Mouse (Mus musculus) heart, adult 18-20 months (tissue): ENCODE measurements around the gene Rasal1. TPM values are rescaled to one million over a fixed set of nuclear protein-coding genes. Genes with fewer than 3 reads are reported as not detected.

Experiments used
- DNase-seq, 2 experiments: peaks; one replicate each; pipeline ENCODE4 v3.0.0; 2021 to 2022; ENCODE audit warnings: mixed read lengths in 1 of 2
- total RNA-seq, 2 experiments: library from RNA; stranded (reverse); gene quantifications; 2 replicates each; pipeline ENCODE4 v1.2.3; 2021

Gene Rasal1
- total RNA-seq, 2 experiments from 2014 or later = 0.69 TPM; not detected in 1

DNA sequence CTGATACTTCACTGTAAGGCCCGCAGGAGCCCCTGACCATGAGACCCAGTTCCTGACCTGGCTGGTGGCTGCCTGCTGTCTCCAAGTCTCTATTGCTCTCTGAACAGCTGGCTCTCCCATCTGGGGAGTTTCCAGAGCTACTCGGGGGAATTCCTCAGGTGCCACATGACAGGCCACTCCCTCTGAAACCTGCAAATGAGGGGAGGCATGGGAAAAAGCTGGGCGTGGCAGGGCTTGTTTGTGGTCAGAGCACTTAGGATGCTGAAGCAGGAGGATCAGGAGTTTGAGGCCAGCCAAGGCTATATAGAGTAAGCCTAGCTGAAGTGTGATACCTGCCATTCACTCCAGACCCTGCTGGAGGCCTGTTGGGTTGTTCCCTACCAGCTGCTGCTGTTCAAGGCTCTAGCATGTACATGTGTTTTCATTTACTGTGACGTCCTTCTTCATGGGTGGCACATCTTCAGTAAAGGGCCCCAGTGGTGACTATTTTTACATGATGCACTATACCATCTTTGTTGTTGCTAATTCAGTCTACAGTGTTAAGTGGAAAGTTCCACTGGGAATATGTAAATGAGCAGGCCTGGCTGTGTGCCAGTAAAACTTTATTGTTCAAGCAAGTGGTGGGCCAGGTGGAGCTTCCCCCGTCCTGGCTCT is 26.3 kb upstream of the Rasal1 start:
- no peak for DNase-seq

GRCm38 (mm10) chr5:120624427-120624826 is 24.2 kb upstream of the Rasal1 start:
- DNase-seq = no peak

GRCm38 (mm10) chr5:120626399-120626798 is 22.2 kb upstream of the Rasal1 start:
- no peak for DNase-seq

DNA sequence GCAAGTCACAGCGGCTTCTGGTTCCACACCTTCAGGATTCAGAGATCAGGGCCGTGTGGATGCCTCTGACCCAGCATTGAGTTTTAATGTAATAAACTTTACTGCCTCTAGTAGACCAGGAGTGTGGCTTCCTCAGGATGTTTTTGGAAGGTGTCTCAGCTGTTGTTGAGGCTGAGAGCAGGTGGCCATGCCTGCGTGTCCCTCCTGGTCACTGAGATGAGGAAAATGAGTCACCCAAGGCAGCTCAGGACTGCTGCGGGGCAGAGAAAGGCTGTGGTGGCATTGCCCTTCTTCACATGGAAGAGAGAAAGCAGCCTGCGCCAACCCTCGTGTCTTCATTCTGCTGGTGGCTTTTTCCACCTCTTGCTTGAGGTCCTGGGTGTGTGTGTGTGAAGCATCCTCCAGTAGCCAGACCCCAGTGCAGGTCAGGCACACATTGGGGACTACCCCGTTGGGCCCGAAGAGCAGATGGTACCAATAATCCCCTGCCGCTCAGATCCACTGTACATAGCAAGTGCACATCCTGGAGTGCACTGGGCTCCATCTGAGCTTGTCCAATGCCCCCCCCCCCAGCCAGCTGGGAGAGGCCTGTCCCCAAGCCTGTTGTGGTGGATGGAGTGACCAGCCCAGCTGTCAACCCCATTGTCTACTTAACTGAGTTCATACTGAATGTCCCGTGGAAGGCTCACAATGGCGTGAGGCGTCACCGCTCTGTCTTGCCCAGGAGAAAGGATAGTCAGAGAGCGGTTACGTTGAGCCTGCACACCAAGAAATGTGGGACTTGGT is 20.9 kb upstream of the Rasal1 start:
- no peak for DNase-seq

GRCm38 (mm10) chr5:120628624-120629023 is 20.0 kb upstream of the Rasal1 start:
- DNase-seq = no peak

- DNase-seq = no peak
These were observed 17.5 kb upstream of the Rasal1 start for GRCm38 (mm10) chr5:120631128-120631527.

GRCm38 (mm10) chr5:120631892-120632291 is 16.7 kb upstream of the Rasal1 start:
- no peak for DNase-seq

DNA sequence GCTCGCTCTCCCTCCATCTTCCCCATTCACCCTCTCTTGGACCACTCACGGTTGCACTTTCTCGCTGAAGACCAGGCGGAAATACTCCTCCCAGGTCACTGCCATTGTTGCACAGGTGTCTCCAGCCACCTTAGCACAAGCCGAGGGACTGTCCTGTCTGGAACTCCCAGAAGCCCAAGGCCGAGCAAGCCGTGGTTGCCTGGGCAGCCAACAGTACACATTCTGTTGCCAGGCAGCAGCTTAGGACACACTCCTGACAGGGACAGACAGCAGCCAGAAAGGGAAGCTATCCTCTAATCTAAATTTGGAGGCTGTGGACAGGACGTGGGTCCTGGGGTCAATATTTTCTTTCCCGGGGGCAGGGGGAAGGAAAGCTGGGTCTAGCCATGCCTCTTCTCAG is 14.5 kb upstream of the Rasal1 start, which contains the start of gene Cfap73:
Gene Cfap73 (minus strand): TSS at position 105 of the 400 bp plus-strand sequence.
- peak in 1 of 2 experiments; percentile 46 for DNase-seq

DNA sequence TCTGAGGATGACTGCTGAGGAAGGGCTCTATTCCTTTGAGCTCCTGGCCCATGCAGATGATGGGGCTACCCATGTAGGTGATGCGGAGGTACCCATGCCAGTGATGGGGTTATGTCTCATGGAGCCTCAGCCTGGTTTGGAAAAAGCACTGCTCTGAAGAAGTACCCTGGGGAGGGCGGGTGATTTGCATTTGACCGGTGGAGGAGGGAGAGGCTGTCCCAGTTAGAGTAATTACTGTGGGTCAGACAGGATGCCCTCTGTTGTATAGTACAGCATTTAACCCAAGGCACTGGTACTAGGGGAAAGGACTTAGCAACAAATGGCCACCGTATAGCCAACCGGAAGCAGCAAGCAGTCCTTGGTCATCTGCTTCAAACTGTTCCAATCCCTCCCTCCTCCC is 13.8 kb upstream of the Rasal1 start:
- DNase-seq = no peak

DNA sequence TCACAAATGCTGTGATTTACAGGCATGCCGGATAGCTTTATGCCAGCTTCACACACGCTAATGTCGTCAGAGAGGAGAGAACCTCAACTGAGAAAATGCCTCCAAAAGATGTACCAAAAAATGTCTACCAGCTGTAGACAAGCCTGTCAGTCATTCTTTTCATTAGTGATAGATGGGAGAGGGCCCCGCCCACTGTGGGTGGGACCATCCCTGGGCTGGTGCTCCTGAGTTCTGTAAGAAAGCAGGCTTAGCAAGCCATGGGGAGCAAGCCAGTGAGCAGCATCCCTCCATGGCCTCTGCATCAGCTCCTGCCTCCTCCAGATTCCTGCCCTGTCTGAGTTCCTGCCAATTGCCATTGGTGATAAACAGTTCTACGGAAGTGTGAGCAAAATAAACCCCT is 13.0 kb upstream of the Rasal1 start:
- DNase-seq = no peak

GRCm38 (mm10) chr5:120640094-120640493 is 8.5 kb upstream of the Rasal1 start:
- no peak for DNase-seq

DNA sequence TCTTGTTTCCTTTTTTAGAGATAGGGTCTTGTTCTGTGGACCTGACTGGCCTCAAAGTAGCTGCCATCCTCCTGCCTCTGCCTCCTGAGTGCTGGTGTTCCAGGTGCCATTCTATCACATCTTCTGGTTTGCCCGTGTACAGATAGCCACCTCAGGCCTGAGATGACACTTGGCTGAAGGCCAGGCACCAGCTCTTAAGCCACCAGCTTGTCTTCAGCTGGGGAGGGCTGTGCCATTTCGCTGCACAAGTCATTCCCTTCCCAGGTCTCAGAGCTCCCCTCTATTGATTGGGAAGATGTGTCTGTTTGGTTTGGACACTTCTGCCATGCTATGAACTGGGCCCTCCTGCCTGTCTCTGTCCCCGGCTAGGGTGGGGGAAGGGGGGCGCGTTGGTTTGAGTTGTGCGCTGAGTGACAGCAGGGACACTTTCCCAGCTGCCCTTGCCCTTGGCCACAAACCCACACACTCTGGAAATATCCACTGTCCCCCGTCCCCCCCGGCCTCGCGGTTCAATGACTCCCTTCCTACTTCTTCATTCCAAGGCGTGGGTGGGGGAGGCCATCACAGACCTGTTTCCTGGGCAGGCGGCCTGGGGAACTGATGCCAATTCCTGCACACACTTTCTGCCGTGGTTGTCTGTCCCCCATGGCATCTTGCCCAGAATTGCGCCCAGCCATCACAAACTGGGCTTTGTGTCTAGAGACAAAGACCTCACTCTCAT is 5.1 kb upstream of the Rasal1 start:
- DNase-seq = no peak

- no peak for DNase-seq
These were observed 4.4 kb upstream of the Rasal1 start for GRCm38 (mm10) chr5:120644227-120644626.

GRCm38 (mm10) chr5:120645851-120646250 is 2.8 kb upstream of the Rasal1 start:
- DNase-seq = no peak

DNA sequence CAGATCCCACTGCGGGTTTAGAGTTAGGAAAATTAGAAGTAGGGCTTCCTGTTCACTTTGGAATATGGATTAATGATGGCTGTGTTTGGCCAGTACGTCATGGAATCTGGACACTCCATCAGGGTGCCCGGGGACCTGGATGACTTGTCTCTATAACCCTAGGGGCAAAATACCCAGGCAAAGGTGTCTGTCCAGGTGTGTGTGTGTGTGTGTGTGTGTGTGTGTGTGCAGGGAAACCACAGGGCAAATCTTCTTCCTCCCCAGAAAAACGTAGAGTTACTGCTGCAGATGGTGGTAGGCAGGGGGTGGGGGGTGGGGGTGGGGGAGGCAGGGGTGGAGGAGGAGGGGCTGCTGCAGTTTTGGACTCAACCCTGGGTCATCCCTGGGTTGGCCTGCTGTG is 1.3 kb upstream of the Rasal1 start:
- no peak for DNase-seq

GRCm38 (mm10) chr5:120647814-120648491 is 659 bp upstream of the Rasal1 start:
- DNase-seq = no peak

- no peak for DNase-seq
These were observed 842 bp downstream of the Rasal1 start for GRCm38 (mm10) chr5:120649374-120649933.

DNA sequence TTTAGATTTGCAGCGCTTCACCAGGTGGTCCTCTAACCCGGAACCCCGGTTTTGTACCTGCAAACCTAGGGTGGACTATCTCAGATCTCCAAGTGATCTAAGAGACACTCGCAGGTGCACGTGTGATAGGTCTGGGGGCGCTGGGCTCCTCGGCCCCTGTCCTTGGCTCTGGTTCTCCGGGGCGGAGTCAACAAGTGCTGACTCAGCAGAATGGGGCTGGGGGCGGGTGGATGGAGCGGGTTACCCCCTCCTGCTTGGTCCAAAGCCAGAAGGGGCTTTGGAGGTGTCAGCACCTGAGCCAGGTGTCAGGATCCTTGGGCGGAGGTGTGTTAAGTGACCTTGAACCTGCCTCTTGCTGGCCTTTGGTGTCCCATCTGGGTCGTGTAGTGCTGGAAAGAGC is 1.3 kb downstream of the Rasal1 start:
- DNase-seq = no peak

GRCm38 (mm10) chr5:120651230-120651629 is 2.6 kb downstream of the Rasal1 start:
- DNase-seq = no peak

- DNase-seq = no peak
These were observed 4.5 kb downstream of the Rasal1 start for GRCm38 (mm10) chr5:120652915-120653701.

DNA sequence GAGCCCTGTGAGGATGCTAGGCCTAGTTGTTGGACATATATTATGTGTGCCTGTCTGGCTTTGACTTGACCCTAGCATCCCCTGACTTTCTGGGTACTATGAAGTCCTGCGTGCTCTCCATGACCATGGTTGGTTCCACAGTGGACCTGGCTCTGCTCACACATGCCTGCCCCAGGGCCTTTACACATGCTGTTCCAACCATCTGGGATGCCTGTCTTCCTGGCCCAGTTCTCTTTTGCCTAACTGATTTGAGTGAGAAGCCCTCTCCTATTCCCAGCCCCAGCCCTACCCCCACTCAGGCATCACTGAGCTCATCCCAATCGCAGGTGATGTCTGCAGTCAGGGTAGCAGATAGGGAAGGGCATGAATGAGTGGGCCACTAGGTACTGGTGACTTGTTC is 5.3 kb downstream of the Rasal1 start:
- no peak for DNase-seq
